Mouse (Mus musculus) heart, embryonic 12.5 days (tissue): ENCODE measurements at regions not wholly inside any gene's neighbourhood (a gene's known extent, or its start where the extent isn't known, plus 50 kb on each side); places are given as distances from the start of the nearest gene placed in this dataset.

Experiments
- ATAC-seq: fragments of 200-750 bp; cut with Nextera tagmentation; 2 replicates; pipeline ENCODE4 v1.8.0; 2017; ENCODE audit warnings: moderate TSS enrichment, moderate library complexity; ENCODE audit not compliant: insufficient number of reproducible peaks, low FRiP score
- H3K27ac ChIP-seq: fragments of 300-500 bp; sonication (generic); 2 replicates; pipeline ENCODE4 v1.5.1; 2016; ENCODE audit warnings: mild to moderate bottlenecking, moderate library complexity; ENCODE audit not compliant: poor library complexity, severe bottlenecking
- H3K27me3 ChIP-seq: fragments of 300-500 bp; sonication (generic); replicated peaks from 2 replicates; pipeline ENCODE4 v1.6.1; 2016; ENCODE audit warnings: mild to moderate bottlenecking, moderate library complexity
- H3K36me3 ChIP-seq: fragments of 300-500 bp; sonication (generic); 2 replicates; pipeline ENCODE4 v1.6.1; 2016; ENCODE audit warnings: mild to moderate bottlenecking, moderate library complexity
- H3K4me1 ChIP-seq: fragments of 300-500 bp; sonication (generic); replicated peaks from 2 replicates; pipeline ENCODE4 v1.6.1; 2016; ENCODE audit warnings: mild to moderate bottlenecking
- H3K4me2 ChIP-seq: fragments of 300-500 bp; sonication (generic); 2 replicates; pipeline ENCODE4 v1.6.1; 2016; ENCODE audit warnings: mild to moderate bottlenecking, moderate library complexity
- H3K4me3 ChIP-seq: fragments of 300-500 bp; sonication (generic); 2 replicates; pipeline ENCODE4 v1.5.1; 2016; ENCODE audit warnings: mild to moderate bottlenecking
- H3K9ac ChIP-seq: fragments of 300-500 bp; sonication (generic); 2 replicates; pipeline ENCODE4 v1.6.1; 2016; ENCODE audit warnings: mild to moderate bottlenecking, moderate library complexity
- H3K9me3 ChIP-seq: fragments of 300-500 bp; sonication (generic); replicated peaks from 2 replicates; pipeline ENCODE4 v1.6.1; 2016; ENCODE audit warnings: mild to moderate bottlenecking, moderate library complexity
- WGBS: fragments of 180-500 bp; shearing (Covaris S2); methylation state at CpG from one replicate; pipeline ENCODE4 v1.1.7; 2016; 5-methylcytosine and 5-hydroxymethylcytosine counted together

- 78% methylated on average over 9 of the region's 9 CpGs for WGBS
- Histone ChIP-seq H3K27me3 (no peaks in the 10 kb centered on the region), H3K9ac (0 out of 2 replicates have a peak overlapping the region, but pooled peaks have one; percentile 5), H3K4me2 (no peak overlapping the region), H3K4me1 (peaks cover 36% of the 10 kb centered on the region), H3K9me3 (0 out of 2 replicates have a peak, but pooled peaks cover 2% of the 10 kb centered on the region), H3K27ac (no peak overlapping the region), H3K36me3 (no peaks in the 10 kb centered on the region), H3K4me3 (no peak overlapping the region)
- ATAC-seq, result no peak
Measured at GRCm38 (mm10) chr8:126877039-126877365, 68.6 kb downstream of the Tomm20 start.

GRCm38 (mm10) chr8:126876300-126877038 is 69.2 kb downstream of the Tomm20 start:
- H3K4me3 ChIP-seq, result no peak overlapping the region
- H3K36me3 ChIP-seq, result no peaks in the 10 kb centered on the region
- no peak overlapping the region for H3K4me2 ChIP-seq
- ATAC-seq, result no peak
- H3K27ac ChIP-seq, result no peak overlapping the region
- H3K9ac ChIP-seq, result 0 out of 2 replicates have a peak overlapping the region, but pooled peaks have one; percentile 5
- no peaks in the 10 kb centered on the region for H3K27me3 ChIP-seq
- H3K4me1 ChIP-seq, result peaks cover 30% of the 10 kb centered on the region
- H3K9me3 ChIP-seq, result 0 out of 2 replicates have a peak, but pooled peaks cover 2% of the 10 kb centered on the region
- WGBS, result 56% methylated on average over 9 of the region's 9 CpGs

GRCm38 (mm10) chr8:126875491-126876155 is 70.0 kb downstream of the Tomm20 start:
- Histone ChIP-seq H3K4me3 (no peak overlapping the region), H3K36me3 (no peaks in the 10 kb centered on the region), H3K4me2 (no peak overlapping the region), H3K27me3 (no peaks in the 10 kb centered on the region), H3K27ac (no peak overlapping the region), H3K9ac (no peak overlapping the region), H3K9me3 (0 out of 2 replicates have a peak, but pooled peaks cover 2% of the 10 kb centered on the region), H3K4me1 (peaks cover 25% of the 10 kb centered on the region)
- ATAC-seq, result no peak
- WGBS, result 85% methylated on average over 7 of the region's 7 CpGs

GRCm38 (mm10) chr8:126874846-126875245 is 70.8 kb downstream of the Tomm20 start:
- H3K4me3 ChIP-seq, result no peak overlapping the region
- 97% methylated on average over 1 of the region's 1 CpGs for WGBS
- H3K9ac ChIP-seq, result no peak overlapping the region
- H3K27me3 ChIP-seq, result no peaks in the 10 kb centered on the region
- no peak overlapping the region for H3K4me2 ChIP-seq
- ATAC-seq, result no peak
- peaks cover 25% of the 10 kb centered on the region for H3K4me1 ChIP-seq
- no peaks in the 10 kb centered on the region for H3K36me3 ChIP-seq
- H3K27ac ChIP-seq, result no peak overlapping the region
- 0 out of 2 replicates have a peak, but pooled peaks cover 2% of the 10 kb centered on the region for H3K9me3 ChIP-seq

GRCm38 (mm10) chr8:126874126-126874730 is 71.4 kb downstream of the Tomm20 start:
- no peak for ATAC-seq
- H3K4me2 ChIP-seq, result no peak overlapping the region
- H3K9ac ChIP-seq, result no peak overlapping the region
- H3K36me3 ChIP-seq, result no peaks in the 10 kb centered on the region
- 0 out of 2 replicates have a peak, but pooled peaks cover 2% of the 10 kb centered on the region for H3K9me3 ChIP-seq
- no peak overlapping the region for H3K4me3 ChIP-seq
- H3K4me1 ChIP-seq, result peaks cover 25% of the 10 kb centered on the region
- no peaks in the 10 kb centered on the region for H3K27me3 ChIP-seq
- no peak overlapping the region for H3K27ac ChIP-seq
- 63% methylated on average over 6 of the region's 6 CpGs for WGBS

GRCm38 (mm10) chr8:126873306-126873705 is 72.3 kb downstream of the Tomm20 start:
- no peak overlapping the region for H3K4me2 ChIP-seq
- ATAC-seq, result no peak
- H3K27me3 ChIP-seq, result no peaks in the 10 kb centered on the region
- no peaks in the 10 kb centered on the region for H3K36me3 ChIP-seq
- H3K9ac ChIP-seq, result no peak overlapping the region
- H3K4me3 ChIP-seq, result no peak overlapping the region
- no peak overlapping the region for H3K27ac ChIP-seq
- 56% methylated on average over 7 of the region's 7 CpGs for WGBS
- peaks cover 25% of the 10 kb centered on the region for H3K4me1 ChIP-seq
- 0 out of 2 replicates have a peak, but pooled peaks cover 2% of the 10 kb centered on the region for H3K9me3 ChIP-seq

- WGBS, result 67% methylated on average over 4 of the region's 4 CpGs
- no peak overlapping the region for H3K4me3 ChIP-seq
- H3K27ac ChIP-seq, result no peak overlapping the region
- no peak for ATAC-seq
- no peaks in the 10 kb centered on the region for H3K27me3 ChIP-seq
- H3K9ac ChIP-seq, result no peak overlapping the region
- 0 out of 2 replicates have a peak, but pooled peaks cover 2% of the 10 kb centered on the region for H3K9me3 ChIP-seq
- peaks cover 25% of the 10 kb centered on the region for H3K4me1 ChIP-seq
- H3K36me3 ChIP-seq, result no peaks in the 10 kb centered on the region
- H3K4me2 ChIP-seq, result no peak overlapping the region
Measured at GRCm38 (mm10) chr8:126872574-126872973, 73.1 kb downstream of the Tomm20 start.

- no peaks in the 10 kb centered on the region for H3K27me3 ChIP-seq
- H3K4me1 ChIP-seq, result peaks cover 25% of the 10 kb centered on the region
- ATAC-seq, result no peak
- H3K4me2 ChIP-seq, result no peak overlapping the region
- H3K36me3 ChIP-seq, result no peaks in the 10 kb centered on the region
- H3K4me3 ChIP-seq, result no peak overlapping the region
- H3K9me3 ChIP-seq, result 0 out of 2 replicates have a peak, but pooled peaks cover 2% of the 10 kb centered on the region
- H3K27ac ChIP-seq, result no peak overlapping the region
- WGBS, result 82% methylated on average over 8 of the region's 8 CpGs
- H3K9ac ChIP-seq, result no peak overlapping the region
Measured at GRCm38 (mm10) chr8:126872133-126872532, 73.5 kb downstream of the Tomm20 start.

GRCm38 (mm10) chr8:126869464-126869850 is 76.2 kb downstream of the Tomm20 start:
- Histone ChIP-seq H3K36me3 (no peaks in the 10 kb centered on the region), H3K9me3 (0 out of 2 replicates have a peak, but pooled peaks cover 1% of the 10 kb centered on the region), H3K4me1 (peaks cover 9% of the 10 kb centered on the region), H3K27ac (no peak overlapping the region), H3K4me2 (no peak overlapping the region), H3K4me3 (no peak overlapping the region), H3K9ac (no peak overlapping the region), H3K27me3 (no peaks in the 10 kb centered on the region)
- ATAC-seq, result no peak
- 76% methylated on average over 1 of the region's 1 CpGs for WGBS

- Histone ChIP-seq H3K4me1 (peaks cover 9% of the 10 kb centered on the region), H3K9me3 (no peaks in the 10 kb centered on the region), H3K27me3 (no peaks in the 10 kb centered on the region), H3K4me2 (no peak overlapping the region), H3K27ac (no peak overlapping the region), H3K4me3 (no peak overlapping the region), H3K36me3 (no peaks in the 10 kb centered on the region), H3K9ac (no peak overlapping the region)
- WGBS, result 78% methylated on average over 3 of the region's 3 CpGs
- no peak for ATAC-seq
Measured at GRCm38 (mm10) chr8:126868831-126869463, 76.7 kb downstream of the Tomm20 start.
